Comparison of ENCODE assay signal across 8 mouse cellular contexts in the genomic region with DNA sequence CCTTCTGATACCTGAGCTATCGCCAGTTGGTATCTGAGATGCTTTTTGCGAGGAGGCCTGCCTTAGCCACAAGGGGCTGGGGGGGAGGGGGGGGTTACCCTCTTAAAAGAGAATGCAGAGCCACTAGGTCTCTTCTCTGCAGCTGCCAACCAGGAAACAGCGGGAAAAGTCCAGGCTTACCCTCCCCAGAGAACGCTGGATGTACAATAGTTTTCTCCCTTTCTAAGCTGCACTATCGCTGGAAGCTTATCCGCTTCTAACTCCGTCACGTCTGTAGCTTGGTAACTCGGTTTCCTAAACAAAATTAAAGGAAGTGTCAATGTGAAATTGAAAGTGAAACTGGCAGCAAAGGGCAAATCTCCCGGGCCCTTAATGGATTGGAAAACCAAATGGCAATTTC.
A peak's percentile ranks its signal among the peaks of the same experiment; 100 is the strongest.
DNase-seq lines count a peak whose midpoint lies in the region; ATAC-seq and TF ChIP-seq lines count a peak whose summit lies in the region.

No protein-coding gene starts in this region.

- H3K9me3 ChIP-seq in hindbrain, postnatal 0 days (ENCODE audit: low read length), result no peaks in the 10 kb centered on the region
- H3K9me3 ChIP-seq in lung, embryonic 16.5 days (ENCODE audit: control insufficient read depth, low read length), result no peaks in the 10 kb centered on the region
- no peaks in the 10 kb centered on the region for H3K9me3 ChIP-seq in forebrain, embryonic 16.5 days (ENCODE audit: control insufficient read depth, low read length)

- peak; percentile 42 for DNase-seq in MEL-GATA-1-ER (ENCODE audit: extremely low read depth, low read depth)
- no peak for DNase-seq in hindbrain, postnatal 0 days (ENCODE audit: low spot score)
- no peak for DNase-seq in layer of hippocampus, postnatal 36 days
- no peak for DNase-seq in left cerebral cortex, postnatal 4 days
- no peak for DNase-seq in cerebellum, postnatal 14 days

- intact Hi-C loops in left cerebral cortex, postnatal 4 days (cut with DNase I), result no loop called here

- peak overlapping the region; percentile 19; the same call in 1 of the 2 replicates for H3K4me2 ChIP-seq in hindbrain, postnatal 0 days (ENCODE audit: low read depth, low read length)
- H3K4me2 ChIP-seq in lung, embryonic 16.5 days (ENCODE audit: low read depth, low read length), result peak overlapping the region; percentile 18
- H3K4me2 ChIP-seq in forebrain, embryonic 16.5 days (ENCODE audit: low read length), result no peak overlapping the region

- H3K27me3 ChIP-seq in hindbrain, postnatal 0 days (ENCODE audit: insufficient read depth, low read length), result no peaks in the 10 kb centered on the region
- no peaks in the 10 kb centered on the region for H3K27me3 ChIP-seq in lung, embryonic 16.5 days (ENCODE audit: control insufficient read depth, insufficient read depth, low read depth, low read length)
- H3K27me3 ChIP-seq in forebrain, embryonic 16.5 days (replicated peaks; ENCODE audit: control insufficient read depth, insufficient read depth, low read length), result no peaks in the 10 kb centered on the region

- ATAC-seq in hindbrain, postnatal 0 days, result no peak
- no peak for ATAC-seq in lung, embryonic 16.5 days (ENCODE audit: low read depth)
- no peak for ATAC-seq in forebrain, embryonic 16.5 days

- H3K4me3 ChIP-seq in cortical plate, adult 2 months (ENCODE audit: insufficient read depth, low read length), result peak overlapping the region; percentile 27; the same call in 1 of the 2 replicates
- peak overlapping the region; percentile 4; the same call in 1 of the 2 replicates for H3K4me3 ChIP-seq in hindbrain, postnatal 0 days (ENCODE audit: low read length)
- peak overlapping the region; percentile 35 for H3K4me3 ChIP-seq in lung, embryonic 16.5 days (ENCODE audit: low read length)
- no peak overlapping the region for H3K4me3 ChIP-seq in forebrain, embryonic 16.5 days (replicated peaks; ENCODE audit: low read length)

- no peak overlapping the region for H3K27ac ChIP-seq in cortical plate, adult 2 months (ENCODE audit: insufficient read depth, low read length)
- H3K27ac ChIP-seq in hindbrain, postnatal 0 days, result no peak overlapping the region
- H3K27ac ChIP-seq in lung, embryonic 16.5 days (ENCODE audit: low read length), result no peak overlapping the region
- no peak overlapping the region for H3K27ac ChIP-seq in forebrain, embryonic 16.5 days (ENCODE audit: low read length)

- 60% methylated on average over 10 of the region's 10 CpGs for WGBS in hindbrain, postnatal 0 days
- 47% methylated on average over 10 of the region's 10 CpGs for WGBS in lung, embryonic 16.5 days
- WGBS in forebrain, embryonic 16.5 days, result 66% methylated on average over 10 of the region's 10 CpGs

- no peaks in the 10 kb centered on the region for H3K4me1 ChIP-seq in cortical plate, adult 2 months (ENCODE audit: control insufficient read depth, insufficient read depth, low read length)
- no peaks in the 10 kb centered on the region for H3K4me1 ChIP-seq in hindbrain, postnatal 0 days (ENCODE audit: insufficient read depth, low read length)
- 0 out of 2 replicates have a peak, but pooled peaks cover 6% of the 10 kb centered on the region for H3K4me1 ChIP-seq in lung, embryonic 16.5 days (replicated peaks; ENCODE audit: control insufficient read depth, insufficient read depth, low read length)
- no peaks in the 10 kb centered on the region for H3K4me1 ChIP-seq in forebrain, embryonic 16.5 days (replicated peaks; ENCODE audit: control insufficient read depth, insufficient read depth, low read length)

- no peak for TF ChIP-seq CTCF in cortical plate, adult 2 months (IDR thresholded peaks at IDR 0.05; ENCODE audit: extremely low read depth, insufficient read depth, low read length)
- no peak for TF ChIP-seq CTCF in hindbrain, postnatal 0 days (IDR thresholded peaks at IDR 0.05; ENCODE audit: low read depth)

- TF ChIP-seq POLR2A in cortical plate, adult 2 months (IDR thresholded peaks at IDR 0.05; ENCODE audit: extremely low read depth, insufficient read depth, low read length), result no peak

- no peak overlapping the region for H3K9ac ChIP-seq in hindbrain, postnatal 0 days (replicated peaks; ENCODE audit: low read length)
- no peak overlapping the region; the same call in 1 of the 2 replicates for H3K9ac ChIP-seq in lung, embryonic 16.5 days (ENCODE audit: low read length)
- H3K9ac ChIP-seq in forebrain, embryonic 16.5 days (replicated peaks; ENCODE audit: low read depth, low read length), result no peak overlapping the region

- H3K36me3 ChIP-seq in hindbrain, postnatal 0 days (ENCODE audit: insufficient read depth, low read length), result no peaks in the 10 kb centered on the region
- no peaks in the 10 kb centered on the region for H3K36me3 ChIP-seq in lung, embryonic 16.5 days (ENCODE audit: control insufficient read depth, insufficient read depth, low read length)
- no peaks in the 10 kb centered on the region for H3K36me3 ChIP-seq in forebrain, embryonic 16.5 days (ENCODE audit: control insufficient read depth, insufficient read depth)
